Mouse (Mus musculus) heart, adult 11 months (tissue): Measurements from ENCODE around the gene Slc22a20.

Experiments used
- DNase-seq: peaks from one replicate; pipeline ENCODE4 v3.0.0; 2022

Slc22a20 gene

GRCm38 (mm10) chr19:5988815-5989452, 3.0 kb upstream of the Slc22a20 start:
- peak; percentile 95 for DNase-seq

GRCm38 (mm10) chr19:5988027-5988814, 2.3 kb upstream of the Slc22a20 start:
- DNase-seq, result no peak

GRCm38 (mm10) chr19:5980477-5980876, 5.5 kb downstream of the Slc22a20 start:
- no peak for DNase-seq

- DNase-seq, result peak; percentile 94
Measured at GRCm38 (mm10) chr19:5977717-5978116, 8.2 kb downstream of the Slc22a20 start.

- DNase-seq, result no peak
Measured at GRCm38 (mm10) chr19:5975676-5976075, 10.3 kb downstream of the Slc22a20 start.

- no peak for DNase-seq
Measured at GRCm38 (mm10) chr19:5975112-5975511, 10.8 kb downstream of the Slc22a20 start.

GRCm38 (mm10) chr19:5967664-5968063, 18.3 kb downstream of the Slc22a20 start:
- no peak for DNase-seq

- peak; percentile 85 for DNase-seq
Measured at GRCm38 (mm10) chr19:5966786-5967185, 19.2 kb downstream of the Slc22a20 start.

- DNase-seq, result no peak
Measured at GRCm38 (mm10) chr19:5965910-5966309, 20.0 kb downstream of the Slc22a20 start.

GRCm38 (mm10) chr19:5965280-5965679, 20.7 kb downstream of the Slc22a20 start:
- DNase-seq, result peak; percentile 92

- peak; percentile 90 for DNase-seq
Measured at GRCm38 (mm10) chr19:5964804-5965203, 21.1 kb downstream of the Slc22a20 start.

GRCm38 (mm10) chr19:5963883-5964562, 21.9 kb downstream of the Slc22a20 start, which contains the start of gene Pola2:
Gene Pola2, minus strand, starts transcription at chr19:5964202.
- DNase-seq, result peak; percentile 99

GRCm38 (mm10) chr19:5962651-5963050, 23.3 kb downstream of the Slc22a20 start:
- DNase-seq, result no peak

GRCm38 (mm10) chr19:5957371-5957770, 28.6 kb downstream of the Slc22a20 start:
- peak; percentile 89 for DNase-seq

GRCm38 (mm10) chr19:5956685-5957084, 29.3 kb downstream of the Slc22a20 start:
- peak; percentile 97 for DNase-seq

GRCm38 (mm10) chr19:5955704-5956670, 30.0 kb downstream of the Slc22a20 start:
- DNase-seq, result peak; percentile 98

GRCm38 (mm10) chr19:5954936-5955335, 31.0 kb downstream of the Slc22a20 start:
- DNase-seq, result peak; percentile 91

GRCm38 (mm10) chr19:5954031-5954710, 31.8 kb downstream of the Slc22a20 start:
- DNase-seq, result peak; percentile 93

- peak; percentile 93 for DNase-seq
Measured at GRCm38 (mm10) chr19:5953201-5953770, 32.7 kb downstream of the Slc22a20 start.

- DNase-seq, result peak; percentile 99
Measured at GRCm38 (mm10) chr19:5952071-5952691, 33.8 kb downstream of the Slc22a20 start.

- DNase-seq, result peak; percentile 94
Measured at GRCm38 (mm10) chr19:5951631-5952030, 34.3 kb downstream of the Slc22a20 start.
